Mouse (Mus musculus): ENCODE measurements around the gene Klk15. TPM values are rescaled to one million over a fixed set of nuclear protein-coding genes. Genes with fewer than 3 reads are reported as not detected.

The Klk15 gene
- total RNA-seq, 2 experiments from 2014 or later = not detected

DNA sequence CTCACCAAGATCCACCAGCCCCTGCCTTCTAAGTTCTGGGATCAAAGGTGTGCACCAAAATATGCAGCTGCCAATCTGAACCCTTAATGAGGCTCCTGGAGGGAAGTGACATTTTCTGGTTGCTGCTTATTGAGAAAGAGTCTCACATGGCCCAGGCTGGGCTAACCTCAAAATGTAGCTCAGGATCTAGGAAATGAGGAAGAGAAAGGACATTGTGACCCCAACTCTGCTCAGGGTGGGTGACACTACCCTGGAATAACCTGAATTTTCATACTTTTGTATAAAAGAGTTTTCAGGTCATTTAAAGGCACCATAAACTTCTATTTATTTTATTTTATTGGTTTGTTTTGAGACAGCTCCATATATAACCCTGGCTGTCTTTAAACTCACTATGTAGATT lies 52.1 kb downstream of the Klk15 start:
- no peak for DNase-seq

Other genes starting within 250 kb of the Klk15 start
- gene Klk14, start 243.3 kb upstream of the Klk15 start, total RNA-seq (2021) = not detected
- not detected for gene Klk13, start 221.2 kb upstream of the Klk15 start, total RNA-seq (2021)
- gene Klk12, start 164.8 kb upstream of the Klk15 start, total RNA-seq (2021) = not detected
- gene Klk11, start 159.1 kb upstream of the Klk15 start, total RNA-seq (2021) = not detected
- gene Klk10, start 152.7 kb upstream of the Klk15 start, total RNA-seq (2021) = 1 to 10 TPM in 1 of 2 experiments, under 1 TPM in 1; 0.79 to 1.2 TPM
- not detected for gene Klk9, start 141.8 kb upstream of the Klk15 start, total RNA-seq (2021)
- gene Klk8, start 136.2 kb upstream of the Klk15 start, total RNA-seq (2021) = 1 to 10 TPM; 2.1 to 2.9 TPM
- not detected for gene Klk7, start 122.4 kb upstream of the Klk15 start, total RNA-seq (2021)
- gene Klk6, start 109.2 kb upstream of the Klk15 start, total RNA-seq (2021) = not detected
- gene Klk5, start 91.8 kb upstream of the Klk15 start, total RNA-seq (2021) = not detected
- gene Klk4, start 52.6 kb upstream of the Klk15 start, total RNA-seq (2021) = not detected
- gene Klk1b8, start 16.9 kb downstream of the Klk15 start, total RNA-seq (2021) = not detected
- not detected for gene Klk1b1, start 33.0 kb downstream of the Klk15 start, total RNA-seq (2021)
- not detected for gene Klk1b9, start 42.3 kb downstream of the Klk15 start, total RNA-seq (2021)
- not detected for gene Klk1b11, start 62.1 kb downstream of the Klk15 start, total RNA-seq (2021)
- gene Klk1b26, start 78.4 kb downstream of the Klk15 start, total RNA-seq (2021) = under 1 TPM; 0.19 to 0.26 TPM
- gene Klk1b27, start 118.5 kb downstream of the Klk15 start, total RNA-seq (2021) = not detected
- not detected for gene Klk1b21, start 168.6 kb downstream of the Klk15 start, total RNA-seq (2021)
- not detected for gene Klk1b22, start 178.9 kb downstream of the Klk15 start, total RNA-seq (2021)
- gene Klk1b16, start 203.0 kb downstream of the Klk15 start, total RNA-seq (2021) = not detected

Data from gastrocnemius, postnatal 25 days (tissue).